Mouse (Mus musculus): ENCODE data around the gene Bcl7c.
A peak's percentile ranks its signal among the peaks of the same experiment; 100 is the strongest.
"Not testable (repeated sequence)": the region's sequence is repeated elsewhere in the genome, so short reads cannot be mapped to it uniquely, and the experiment has no call there.

The Bcl7c gene

DNA sequence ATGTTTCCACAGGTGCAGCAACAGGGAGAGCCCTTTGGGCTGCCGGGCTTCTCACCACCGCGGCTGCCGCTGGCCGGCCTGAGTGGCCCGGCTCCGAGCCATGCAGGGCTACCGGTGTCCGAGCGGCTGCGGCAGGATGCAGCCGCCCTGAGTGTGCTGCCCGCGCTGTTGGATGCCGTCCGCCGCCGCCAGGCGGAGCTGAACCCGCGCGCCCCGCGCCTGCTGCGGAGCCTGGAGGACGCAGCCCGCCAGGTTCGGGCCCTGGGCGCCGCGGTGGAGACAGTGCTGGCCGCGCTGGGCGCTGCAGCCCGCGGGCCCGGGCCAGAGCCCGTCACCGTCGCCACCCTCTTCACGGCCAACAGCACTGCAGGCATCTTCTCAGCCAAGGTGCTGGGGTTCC, 8.3 kb upstream of the Bcl7c start:
- DNase-seq (ENCODE audit: low read depth, low spot score), result peak; percentile 33

DNA sequence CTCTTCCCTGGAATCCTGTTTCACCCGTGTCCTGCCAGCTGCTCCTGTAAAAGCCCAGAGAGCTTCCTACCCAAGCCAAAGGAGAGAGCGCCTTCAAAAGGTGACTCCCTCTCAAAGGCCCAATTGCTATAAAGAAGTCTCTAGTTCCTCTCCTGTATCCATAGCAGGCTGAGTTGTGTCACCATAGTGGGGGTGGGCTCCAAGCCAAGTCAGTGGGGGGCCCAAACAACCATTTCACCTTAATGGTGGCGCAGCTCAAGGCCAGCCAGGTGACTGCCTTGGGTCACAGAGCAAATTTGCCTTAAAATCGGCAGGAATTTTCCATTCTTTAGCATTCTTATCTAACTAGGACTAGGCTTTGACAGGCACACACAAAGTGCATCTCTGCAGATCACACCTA, 6.1 kb upstream of the Bcl7c start:
- DNase-seq (ENCODE audit: low read depth, low spot score), result no peak

DNA sequence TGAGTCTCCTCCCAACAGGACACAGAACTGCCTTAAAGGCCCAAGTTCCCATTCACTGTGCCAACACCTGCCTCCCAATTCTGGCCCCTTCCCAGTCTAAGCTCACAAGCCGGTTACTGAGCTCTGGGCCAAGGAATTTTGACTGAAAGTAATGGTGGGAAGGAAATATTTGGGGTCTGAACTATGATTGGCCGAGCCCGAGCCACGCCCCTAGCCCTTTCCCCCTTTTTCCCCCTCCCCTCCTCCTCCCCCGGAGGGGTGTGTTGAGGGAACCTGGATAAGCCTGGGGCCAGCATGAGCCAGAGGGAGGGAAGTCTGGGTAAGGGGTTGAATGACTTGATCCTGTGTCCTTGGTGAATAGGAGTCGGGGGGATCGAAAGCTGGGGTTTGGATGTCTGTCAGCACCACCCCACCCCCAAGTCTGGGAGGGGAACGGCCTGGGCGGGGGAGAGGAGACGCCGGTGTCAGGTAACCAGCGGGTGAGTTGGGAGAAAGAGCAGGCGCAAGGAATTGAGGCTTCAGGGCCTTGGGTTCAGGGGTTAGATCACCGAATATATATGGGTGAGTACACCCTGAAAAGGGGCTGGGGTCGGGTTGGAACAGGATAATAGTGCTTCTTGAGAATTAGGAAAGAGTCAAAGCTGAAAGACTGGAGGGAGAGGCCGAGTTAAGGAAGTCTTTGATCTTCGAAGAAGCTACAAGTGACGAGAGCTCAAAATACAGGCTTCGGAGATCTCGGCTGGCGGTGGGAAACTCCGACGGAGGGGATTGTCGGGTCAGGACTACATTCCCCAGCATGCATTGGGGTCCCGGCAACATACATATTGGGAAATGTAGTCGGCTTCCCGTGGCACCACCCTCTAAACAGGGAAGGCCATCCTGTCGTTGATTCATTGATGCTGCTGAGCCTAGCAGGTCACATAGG, 4.0 kb upstream of the Bcl7c start, which contains the start of gene Ctf1:
TSS of gene Ctf1 (plus strand) at position 276 of the 925 bp plus-strand sequence.
- peak; percentile 49 for DNase-seq (ENCODE audit: low read depth, low spot score)

DNA sequence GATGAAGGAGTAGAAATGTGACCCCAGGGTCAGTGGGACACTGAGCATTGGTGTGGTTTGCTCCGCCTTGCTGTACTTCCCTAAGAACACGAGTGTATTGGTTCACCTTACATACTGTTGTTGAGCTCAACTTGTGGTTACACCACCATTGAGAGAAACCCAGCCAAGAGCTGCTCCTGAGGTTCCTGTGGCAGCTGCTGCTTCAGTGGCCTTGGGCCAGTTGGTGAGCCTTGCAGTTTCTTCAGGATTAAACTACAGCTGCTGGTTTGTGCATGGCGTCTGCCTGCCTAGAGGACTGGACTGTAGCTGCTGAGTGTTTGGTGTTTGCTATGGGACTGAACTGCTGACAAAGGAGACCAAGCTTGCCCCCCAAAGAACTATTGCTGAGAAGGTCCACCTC, 2.7 kb upstream of the Bcl7c start:
- no peak for DNase-seq (ENCODE audit: low read depth, low spot score)

DNA sequence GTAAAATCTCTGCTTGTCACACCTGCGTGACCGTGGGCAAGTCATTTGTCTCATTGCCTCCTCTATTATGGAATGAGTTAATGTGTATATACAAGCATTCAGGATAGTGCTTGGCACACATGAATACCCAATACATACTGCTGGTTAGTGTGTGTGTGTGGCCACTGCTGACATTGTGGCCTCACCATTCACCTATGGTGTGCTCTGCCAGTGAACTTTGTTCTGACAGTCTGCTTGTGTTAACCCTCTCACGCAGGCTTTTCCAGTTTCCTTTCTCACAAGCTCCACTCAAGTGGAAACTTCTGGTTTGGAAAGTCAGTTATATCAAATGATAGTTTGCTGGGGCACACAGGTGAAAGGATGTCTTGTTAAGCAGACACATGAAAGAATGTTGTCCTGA, 2.3 kb upstream of the Bcl7c start:
- no peak for DNase-seq (ENCODE audit: low read depth, low spot score)

DNA sequence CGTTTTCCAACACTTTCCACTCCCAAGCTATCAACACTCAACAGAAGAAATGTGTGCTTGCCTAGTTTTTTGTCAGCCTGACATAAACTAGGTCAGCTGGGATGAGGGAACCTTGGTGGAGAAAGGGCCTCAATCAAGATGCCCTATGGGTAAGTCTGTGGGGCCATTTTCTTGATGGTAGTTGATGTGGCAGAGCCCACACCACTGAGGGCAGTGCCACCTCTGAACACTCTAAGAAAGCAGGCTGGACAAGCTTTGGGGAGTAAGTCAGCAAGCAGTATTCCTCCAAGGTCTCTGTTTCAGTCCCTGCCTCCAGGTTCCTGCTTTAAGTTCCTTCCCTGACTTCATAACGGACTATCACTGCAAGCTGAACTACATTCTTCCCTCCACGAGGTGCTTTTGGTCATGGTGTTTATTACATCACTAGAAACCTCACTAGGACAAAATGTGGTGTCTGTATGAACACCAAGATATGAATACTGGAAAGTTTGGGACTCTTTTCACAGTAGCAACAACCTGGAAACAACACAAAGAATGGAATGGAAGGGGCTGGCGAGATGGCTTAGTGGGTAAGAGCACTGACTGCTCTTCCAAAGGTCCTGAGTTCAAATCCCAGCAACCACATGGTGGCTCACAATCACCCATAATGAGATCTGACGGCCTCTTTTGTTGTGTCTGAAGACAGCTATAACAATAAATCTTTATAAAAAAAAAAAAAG, 687 bp upstream of the Bcl7c start:
- no peak for DNase-seq (ENCODE audit: low read depth, low spot score)

DNA sequence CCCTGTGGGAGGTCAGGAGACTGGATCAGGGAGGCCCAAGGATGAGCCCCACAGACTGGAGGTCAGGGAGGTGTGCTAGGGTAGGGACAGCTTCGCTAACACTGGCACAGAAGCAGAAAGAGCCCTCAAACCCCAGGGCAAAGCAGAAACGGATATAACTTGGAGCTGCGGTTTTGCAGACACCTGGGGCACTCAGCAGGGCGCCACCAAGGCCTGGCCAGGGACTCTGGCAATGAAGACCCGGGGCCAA, 851 bp downstream of the Bcl7c start:
- DNase-seq (ENCODE audit: low read depth, low spot score), result no peak

DNA sequence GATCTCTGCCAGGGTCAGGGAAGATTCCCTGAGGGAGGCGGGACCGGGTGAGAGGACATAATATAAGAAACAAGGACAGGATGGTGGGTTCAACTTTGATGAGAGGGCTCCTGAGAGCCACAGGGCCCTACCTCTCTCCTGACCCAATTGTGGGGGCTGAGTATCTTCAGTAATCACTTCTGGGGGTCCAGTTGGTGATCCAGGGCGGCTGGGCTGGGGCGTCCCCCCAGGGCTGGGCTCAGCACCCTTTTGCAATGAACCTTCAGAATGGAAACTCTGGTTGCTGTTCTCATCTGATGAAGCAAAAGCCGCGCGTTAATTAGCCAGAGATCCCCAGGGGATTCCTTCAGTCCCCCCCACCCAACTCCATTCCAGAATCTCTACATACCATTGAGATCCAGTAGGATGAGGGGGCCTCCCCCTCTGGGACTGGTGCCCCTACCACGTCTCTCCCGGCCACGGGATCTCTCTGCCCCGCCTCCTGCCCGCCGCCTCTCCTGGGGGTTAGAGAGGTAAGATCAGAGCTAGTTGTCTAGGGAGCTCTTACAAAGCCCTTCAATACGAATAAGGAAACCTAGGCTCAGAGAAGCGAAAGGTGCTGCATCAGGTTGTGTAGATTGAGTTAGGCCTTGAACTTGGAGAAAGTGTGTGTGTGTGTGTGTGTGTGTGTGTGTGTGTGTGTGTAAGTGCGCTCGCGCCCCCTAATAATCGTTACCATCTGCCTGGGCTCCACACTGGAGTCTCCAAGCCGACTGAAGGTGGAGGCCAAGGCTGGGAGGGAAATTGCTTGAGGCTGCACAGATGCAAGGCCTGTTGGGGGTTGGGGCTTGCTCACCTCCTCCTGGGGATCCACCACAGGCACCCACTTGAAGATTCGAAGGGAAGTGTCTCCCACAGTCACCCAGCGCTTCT, 1.4 kb downstream of the Bcl7c start:
- no peak for DNase-seq (ENCODE audit: low read depth, low spot score)

DNA sequence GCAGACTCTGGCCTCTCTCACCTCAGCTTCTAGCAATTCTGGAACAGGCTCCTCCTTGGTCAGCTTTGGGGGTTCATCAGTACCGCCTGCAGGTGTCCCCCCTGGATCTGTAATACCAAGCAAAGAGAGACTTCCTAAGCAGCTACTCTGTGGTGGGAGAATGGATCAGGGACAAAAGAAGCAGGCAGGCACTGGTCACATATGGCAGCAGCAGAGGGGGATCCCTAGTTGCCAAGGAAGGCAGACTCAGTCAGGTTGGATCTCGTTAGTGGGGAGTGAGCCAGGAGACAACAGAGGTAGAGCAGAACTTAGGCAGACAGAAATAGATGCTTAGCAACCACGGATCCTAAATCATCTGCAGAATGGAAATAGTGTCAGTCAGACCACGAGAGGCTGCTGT, 3.0 kb downstream of the Bcl7c start:
- DNase-seq (ENCODE audit: low read depth, low spot score), result no peak

DNA sequence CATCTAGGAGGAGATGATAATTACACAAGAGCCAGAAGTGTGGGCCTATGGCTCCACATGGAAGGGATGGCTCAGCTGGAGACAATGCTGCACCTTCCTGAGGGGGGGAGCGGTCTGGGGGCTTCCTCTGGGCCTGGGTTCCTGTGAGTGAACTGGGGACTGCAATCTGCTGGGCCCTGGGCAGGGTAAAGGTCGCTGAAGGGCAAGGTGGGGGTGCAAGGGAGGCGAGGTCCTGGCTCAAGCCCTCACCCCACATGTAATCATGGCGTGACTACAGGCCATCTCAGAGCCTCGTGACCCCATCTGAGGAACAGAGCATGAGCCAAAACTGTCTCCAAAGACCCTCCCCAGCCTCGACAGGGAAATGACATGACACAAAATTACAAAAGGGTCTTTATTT, 4.1 kb downstream of the Bcl7c start:
- no peak for DNase-seq (ENCODE audit: low read depth, low spot score)

DNA sequence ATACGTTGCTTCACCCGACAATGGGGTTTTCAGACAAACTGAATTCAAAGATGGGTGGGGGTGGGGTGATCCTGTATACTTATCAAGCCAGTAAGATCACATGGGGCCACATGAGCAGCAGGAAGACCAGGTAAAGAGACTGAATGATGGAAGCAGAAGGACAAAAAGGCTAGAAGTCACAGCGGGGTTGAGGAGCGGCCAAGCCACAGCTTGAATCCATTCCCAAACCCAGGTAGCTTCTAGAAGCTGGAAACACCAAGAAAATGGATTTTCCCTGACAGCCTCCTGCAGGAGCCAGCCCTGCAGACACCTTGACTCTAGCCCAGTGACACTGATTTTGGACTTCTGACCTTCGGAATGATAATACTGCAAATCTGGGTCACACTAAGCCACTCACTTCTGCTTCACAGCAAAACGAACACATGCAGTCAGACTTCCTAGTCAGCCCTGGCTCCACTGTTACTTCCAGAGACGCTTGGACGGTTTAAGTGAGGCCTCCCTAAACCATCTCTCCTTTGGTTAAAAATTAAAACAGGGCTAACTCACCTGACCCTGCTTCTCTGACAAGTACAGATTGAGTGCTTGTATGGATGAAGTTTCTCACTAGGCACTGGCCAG, 5.1 kb downstream of the Bcl7c start:
- DNase-seq (ENCODE audit: low read depth, low spot score), result no peak

DNA sequence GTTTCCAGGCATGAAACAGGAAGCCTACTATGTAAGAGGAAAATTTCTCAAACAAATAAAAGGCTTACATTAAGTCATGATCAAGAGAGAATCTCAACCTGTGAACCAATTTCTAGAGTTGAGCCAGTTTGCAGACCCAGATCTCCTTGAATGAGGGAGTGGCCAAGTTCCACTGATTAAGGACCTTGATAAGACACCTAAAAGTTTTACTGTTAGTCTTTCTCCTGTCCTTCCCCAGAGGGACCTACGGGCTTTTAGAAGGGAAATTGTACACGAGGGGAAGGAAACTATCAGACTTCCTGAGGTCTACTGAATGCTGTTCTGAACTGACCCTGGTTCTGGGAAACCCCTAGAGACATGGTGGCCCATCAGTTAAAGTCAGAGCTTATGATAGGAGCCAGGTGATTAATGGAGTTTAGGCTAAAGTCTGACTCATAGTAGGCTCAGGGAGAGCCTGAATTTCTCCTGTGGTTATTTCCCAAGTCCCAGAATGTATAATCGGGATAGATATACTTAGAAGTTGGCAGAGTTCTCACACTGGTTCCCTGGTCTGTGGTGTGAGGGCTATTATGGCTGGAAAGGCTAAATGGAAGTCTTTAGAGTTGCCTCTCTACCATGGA, 7.9 kb downstream of the Bcl7c start:
- no peak for DNase-seq (ENCODE audit: low read depth, low spot score)

DNA sequence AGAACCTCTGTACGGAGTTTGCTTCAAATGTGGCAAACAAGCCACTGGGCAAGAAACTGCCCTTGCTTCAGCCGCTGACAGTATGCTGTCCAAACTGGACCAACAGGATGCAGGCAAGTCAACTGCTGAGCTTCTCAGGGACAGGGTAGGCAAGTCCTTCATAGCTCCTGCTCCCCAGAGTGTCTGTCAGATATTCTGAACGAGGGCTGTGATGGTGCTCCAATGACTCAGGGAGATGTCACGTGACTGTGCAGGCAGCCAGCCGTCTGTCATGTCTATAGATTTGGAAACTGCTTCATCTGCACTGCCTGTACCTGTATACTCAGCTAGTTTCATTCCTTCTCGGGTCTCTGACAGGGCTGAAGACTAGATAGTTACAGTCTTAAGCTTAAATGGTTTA, 9.7 kb downstream of the Bcl7c start:
- no peak for DNase-seq (ENCODE audit: low read depth, low spot score)

DNA sequence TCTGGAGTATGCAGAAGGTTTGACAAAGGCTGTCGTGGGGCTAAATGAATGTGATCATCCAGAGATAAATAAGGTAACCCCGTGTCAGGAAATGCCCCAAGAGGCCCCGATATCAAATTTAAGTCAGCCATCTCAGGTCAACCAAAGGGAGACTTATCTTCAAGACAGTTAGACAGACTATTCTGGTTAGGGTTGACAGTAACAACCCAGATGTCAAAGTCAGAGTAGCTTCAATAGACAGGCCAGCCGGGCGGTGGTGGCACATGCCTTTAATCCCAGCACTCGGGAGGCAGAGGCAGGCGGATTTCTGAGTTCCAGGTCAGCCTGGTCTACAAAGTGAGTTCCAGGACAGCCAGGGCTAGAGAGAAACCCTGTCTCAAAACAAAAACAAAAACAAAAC, 15.0 kb downstream of the Bcl7c start:
- DNase-seq (ENCODE audit: low read depth, low spot score), result not testable (repeated sequence)

DNA sequence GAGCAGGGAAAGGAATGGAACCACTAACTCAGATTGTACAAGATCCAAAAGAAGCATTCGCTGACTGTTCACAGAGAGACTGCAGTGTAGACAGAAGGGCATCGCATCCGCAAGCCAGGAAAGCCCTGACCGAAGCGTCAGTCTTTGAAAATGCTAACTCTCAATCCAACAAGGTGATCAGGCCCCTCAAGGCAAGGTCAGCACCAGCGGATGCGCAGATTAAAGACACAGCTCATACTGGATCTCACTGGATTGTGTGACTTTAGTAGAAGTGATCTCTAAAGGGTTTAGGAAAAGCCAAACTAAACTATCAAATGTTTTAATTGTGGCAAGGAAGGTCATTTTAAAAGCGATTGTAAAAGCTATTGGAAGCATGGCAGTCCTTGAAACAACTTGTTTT, 15.4 kb downstream of the Bcl7c start:
- no peak for DNase-seq (ENCODE audit: low read depth, low spot score)

DNA sequence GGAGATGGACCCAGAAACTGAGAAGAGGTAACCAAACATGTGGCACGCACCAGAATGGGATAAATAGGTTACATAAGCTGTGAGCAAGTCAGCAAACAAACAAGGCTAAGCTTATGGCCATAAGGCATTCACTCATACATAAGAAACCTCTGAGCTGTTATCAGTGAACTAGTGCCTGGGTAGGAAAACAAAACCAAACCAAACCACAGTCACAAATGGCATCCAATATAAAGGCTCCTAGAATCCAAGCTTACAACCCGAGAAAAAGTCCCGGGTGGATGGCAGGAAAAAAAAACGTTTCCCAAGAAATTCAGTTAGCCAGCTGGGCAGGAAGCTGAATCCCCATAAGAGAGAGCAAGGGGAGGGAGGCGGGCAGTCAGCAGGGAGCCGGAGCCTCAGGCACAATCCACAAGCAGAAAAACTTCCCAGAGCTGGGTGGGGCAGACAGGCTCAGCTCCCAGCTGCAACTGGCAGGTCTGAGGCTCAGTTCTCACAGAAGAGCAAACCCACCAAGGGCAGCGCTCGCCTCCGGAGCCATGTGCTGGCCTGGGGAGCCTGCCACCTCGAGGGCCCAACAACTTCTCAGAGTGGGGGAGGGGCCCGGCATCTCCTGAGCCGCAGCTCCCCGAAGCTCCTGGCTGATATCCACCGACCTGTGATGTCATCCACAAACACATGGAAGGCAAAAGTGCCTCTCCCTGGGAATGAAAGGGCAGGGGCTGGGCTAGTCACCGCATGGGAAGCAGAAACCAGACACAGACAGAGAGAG, 17.3 kb downstream of the Bcl7c start:
- DNase-seq (ENCODE audit: low read depth, low spot score), result no peak

DNA sequence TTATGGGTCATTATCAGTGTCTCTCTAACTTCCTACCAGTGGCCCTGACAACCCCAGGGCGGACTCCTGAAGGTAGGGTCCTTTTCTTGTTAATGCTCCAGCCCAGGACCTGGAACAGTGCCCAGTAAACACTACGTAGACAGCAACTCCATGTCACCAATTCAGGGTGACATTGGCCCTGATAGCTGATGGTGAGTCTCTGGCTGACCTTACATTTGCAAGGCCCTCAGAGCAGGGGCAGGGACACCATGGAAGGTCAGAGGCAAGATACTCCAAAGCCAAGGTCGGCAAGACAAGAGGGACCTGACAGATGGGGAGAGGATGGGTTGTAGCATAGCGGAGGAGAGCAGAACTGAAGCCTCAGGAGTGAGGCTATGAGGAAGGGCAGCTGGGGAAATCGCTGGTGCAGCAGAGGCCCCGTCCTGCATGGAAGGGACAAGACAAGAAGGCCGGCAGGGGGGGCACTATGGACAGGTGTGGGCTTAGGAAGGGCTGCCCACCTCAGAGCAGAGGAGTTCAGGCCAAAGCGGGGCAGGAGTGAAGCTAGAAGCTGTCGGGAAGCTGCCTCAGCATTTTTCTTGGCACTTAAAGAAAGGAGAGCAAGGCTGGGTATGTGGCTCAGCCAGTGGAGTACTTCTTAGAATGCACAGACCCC, 19.0 kb downstream of the Bcl7c start:
- DNase-seq (ENCODE audit: low read depth, low spot score), result no peak

DNA sequence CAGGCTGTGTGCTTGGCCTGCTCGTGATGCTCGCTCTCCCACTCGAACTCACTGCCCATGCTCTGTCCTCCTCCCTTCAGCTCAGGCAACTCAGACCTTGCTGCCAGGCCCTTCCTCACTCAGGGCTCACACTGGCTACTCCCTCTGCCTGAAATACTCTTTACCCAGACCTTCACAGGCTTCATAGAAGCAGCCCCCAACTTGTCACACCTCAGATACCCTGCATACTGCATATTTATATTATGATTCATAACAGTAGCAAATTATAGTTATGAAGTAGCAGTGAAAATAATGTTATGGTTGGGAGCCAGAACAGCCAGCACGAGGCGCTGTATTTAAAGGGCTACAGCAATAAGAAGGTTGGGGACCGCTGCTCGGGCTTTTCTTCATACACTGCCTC, 19.8 kb downstream of the Bcl7c start:
- DNase-seq (ENCODE audit: low read depth, low spot score), result no peak

DNA sequence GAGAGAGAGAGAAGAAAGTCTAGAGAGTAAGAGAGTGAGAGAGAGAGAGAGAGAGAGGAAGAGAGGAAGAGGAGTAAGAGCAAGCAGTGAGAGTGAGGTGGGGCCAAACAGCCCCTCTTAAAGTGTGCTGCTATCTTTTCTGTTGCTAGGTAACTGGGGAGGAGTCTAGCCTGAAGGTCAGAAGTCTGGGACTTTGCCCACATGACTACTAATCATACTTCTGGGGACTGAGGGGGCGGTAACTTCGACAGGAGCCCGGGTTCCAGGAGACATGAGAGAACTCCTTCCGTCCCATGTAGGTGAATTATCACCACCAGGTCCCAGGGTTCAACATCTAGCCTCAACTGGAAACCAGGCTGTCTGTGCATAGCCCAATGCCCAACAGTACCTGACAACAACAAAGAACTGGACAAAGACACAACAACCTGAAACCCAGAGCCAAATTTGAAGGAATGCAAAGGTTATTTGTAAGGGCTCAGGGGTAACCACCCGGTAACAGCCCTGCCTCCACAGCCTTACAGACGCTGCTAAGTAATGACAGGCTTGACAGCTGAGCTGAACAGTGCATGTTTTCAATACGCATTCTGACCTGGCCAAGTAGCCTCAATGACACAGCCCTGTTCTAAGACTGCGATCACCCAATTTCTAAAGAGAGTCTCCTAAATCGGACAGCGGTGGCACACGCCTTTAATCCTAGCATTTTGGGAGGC, 21.8 kb downstream of the Bcl7c start:
- no peak for DNase-seq (ENCODE audit: low read depth, low spot score)
